Mouse (Mus musculus) stomach, embryonic 14.5 days (tissue): ENCODE measurements around the gene Olfr1387. TPM values are rescaled to one million over a fixed set of nuclear protein-coding genes. Genes with fewer than 3 reads are reported as not detected.
"Not testable (repeated sequence)": the region's sequence is repeated elsewhere in the genome, so short reads cannot be mapped to it uniquely, and the experiment has no call there.

ENCODE experiments used
- ATAC-seq: fragments of 200-750 bp; cut with Nextera tagmentation; 2 replicates; pipeline ENCODE4 v1.8.0; 2017; ENCODE audit warnings: low read depth, moderate TSS enrichment; ENCODE audit not compliant: insufficient number of reproducible peaks, insufficient read depth, low FRiP score
- H3K27ac ChIP-seq: fragments of 300-500 bp; sonication (generic); 2 replicates; pipeline ENCODE4 v1.5.1; 2014; ENCODE audit warnings: mild to moderate bottlenecking, low read length, moderate library complexity, mixed read lengths
- H3K27me3 ChIP-seq: fragments of 300-500 bp; sonication (generic); 2 replicates; pipeline ENCODE4 v1.6.1; 2014; ENCODE audit warnings: low read length, control low read depth, mixed read lengths; ENCODE audit not compliant: control insufficient read depth, insufficient read depth
- H3K36me3 ChIP-seq: fragments of 300-500 bp; sonication (generic); 2 replicates; pipeline ENCODE4 v1.6.1; 2014; ENCODE audit warnings: mild to moderate bottlenecking, control low read depth, low read length, moderate library complexity, mixed read lengths; ENCODE audit not compliant: control insufficient read depth, insufficient read depth
- H3K4me1 ChIP-seq: fragments of 300-500 bp; sonication (generic); 2 replicates; pipeline ENCODE4 v1.6.1; 2014; ENCODE audit warnings: low read length, control low read depth, mixed read lengths; ENCODE audit not compliant: control insufficient read depth, insufficient read depth
- H3K4me2 ChIP-seq: fragments of 300-500 bp; sonication (generic); replicated peaks from 2 replicates; pipeline ENCODE4 v1.6.1; 2014; ENCODE audit warnings: low read depth, low read length, control low read depth
- H3K4me3 ChIP-seq: fragments of 300-500 bp; sonication (generic); 2 replicates; pipeline ENCODE4 v1.5.1; 2014; ENCODE audit warnings: low read depth, low read length, control low read depth
- H3K9ac ChIP-seq: fragments of 300-500 bp; sonication (generic); replicated peaks from 2 replicates; pipeline ENCODE4 v1.6.1; 2014; ENCODE audit warnings: low read depth, mild to moderate bottlenecking, control low read depth, low read length, moderate library complexity, mixed read lengths
- H3K9me3 ChIP-seq: fragments of 300-500 bp; sonication (generic); 2 replicates; pipeline ENCODE4 v1.6.1; 2016; ENCODE audit warnings: low read depth, low read length, control low read depth; ENCODE audit not compliant: control insufficient read depth
- WGBS: fragments of 180-500 bp; shearing (Covaris S2); extraction: QIAGEN DNeasy Blood & Tissue Kit; methylation state at CpG from one replicate; pipeline ENCODE4 v1.1.7; 2014; 5-methylcytosine and 5-hydroxymethylcytosine counted together
- polyA plus RNA-seq: library from polyadenylated mRNA; unstranded; fragments of >200 nt; fragmentation: Nextera tagmentation; extraction: Ambion mirVana; gene quantifications from 2 replicates; pipeline ENCODE4 v1.2.1, GENCODE M21; 2014

The Olfr1387 gene
- polyA plus RNA-seq = not detected in 2 replicates

DNA sequence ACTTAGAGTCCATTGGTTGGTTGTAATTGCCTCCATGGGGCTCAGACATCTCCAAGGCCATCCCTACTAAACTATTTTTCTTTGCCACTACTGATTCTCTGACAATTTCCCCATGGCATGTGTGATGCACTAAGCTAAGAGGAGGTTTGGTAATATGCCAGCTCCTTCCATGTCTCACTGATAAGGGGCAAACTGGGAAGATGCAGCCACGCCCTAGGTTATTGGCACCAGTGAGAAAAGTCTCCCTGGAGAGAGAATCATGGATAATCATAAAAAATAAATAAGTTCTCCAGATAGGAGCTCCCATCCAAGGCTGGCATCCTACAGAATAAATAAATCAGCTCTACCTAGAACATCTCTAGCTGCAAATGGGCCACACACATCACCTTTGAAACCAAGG lies at the start of gene Olfr1387:
Gene Olfr1387, plus strand, starts transcription at position 301 of the 400 bp plus-strand sequence.
- H3K9ac ChIP-seq = no peak within 1 kb of the TSS
- 80% methylated on average over 1 of the region's 1 CpGs for WGBS
- H3K36me3 ChIP-seq = no peaks in the 10 kb centered on the region
- ATAC-seq = no peak
- no peak within 1 kb of the TSS for H3K27ac ChIP-seq
- H3K27me3 ChIP-seq = no peaks in the 10 kb centered on the region
- H3K4me3 ChIP-seq = no peak within 1 kb of the TSS
- H3K9me3 ChIP-seq = no peaks in the 10 kb centered on the region
- H3K4me2 ChIP-seq = no peak within 1 kb of the TSS
- H3K4me1 ChIP-seq = no peaks in the 10 kb centered on the region

DNA sequence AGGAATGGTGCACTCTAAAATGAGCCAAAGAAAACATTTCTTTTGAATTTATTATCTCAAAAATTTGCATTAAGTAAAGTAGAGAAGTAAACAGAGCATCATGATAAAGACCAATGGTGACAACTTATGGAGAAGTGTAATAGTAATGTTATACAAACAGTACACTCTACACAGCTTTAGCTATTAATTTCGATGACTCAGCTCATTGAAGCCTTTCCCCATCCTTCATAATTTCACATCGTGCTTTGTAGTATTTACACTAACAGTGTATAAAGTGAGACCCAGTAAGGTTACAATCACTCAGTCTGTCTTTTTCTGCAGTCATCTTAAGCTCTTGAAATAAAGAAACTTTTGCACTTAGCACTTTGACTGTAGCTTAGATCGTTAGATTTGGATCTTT lies 48.4 kb upstream of the Olfr1387 start:
- no peak overlapping the region for H3K4me2 ChIP-seq
- ATAC-seq = no peak
- WGBS = 65% methylated on average over 3 of the region's 3 CpGs
- H3K4me1 ChIP-seq = no peaks in the 10 kb centered on the region
- no peaks in the 10 kb centered on the region for H3K9me3 ChIP-seq
- H3K27ac ChIP-seq = no peak overlapping the region
- no peak overlapping the region for H3K9ac ChIP-seq
- no peak overlapping the region for H3K4me3 ChIP-seq
- H3K27me3 ChIP-seq = no peaks in the 10 kb centered on the region
- H3K36me3 ChIP-seq = no peaks in the 10 kb centered on the region

DNA sequence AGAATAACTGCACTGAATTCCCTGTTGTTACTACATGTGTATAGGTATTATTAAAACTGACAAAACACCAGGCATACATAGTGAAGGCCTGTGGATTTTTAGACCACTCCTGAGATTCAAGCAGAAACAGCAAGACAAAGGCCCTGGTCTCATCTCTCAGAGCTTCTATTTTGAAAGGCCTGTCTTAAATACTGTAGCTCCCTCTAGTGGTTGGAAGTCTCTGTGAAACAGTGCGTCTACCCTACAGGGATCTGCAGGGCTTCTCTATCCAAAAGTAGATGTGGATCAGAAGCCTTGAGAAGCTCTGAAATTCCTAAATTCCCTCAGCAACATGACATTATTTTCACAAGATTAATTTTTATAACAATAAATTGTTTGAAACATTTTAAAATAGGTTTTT lies 44.6 kb upstream of the Olfr1387 start:
- Histone ChIP-seq H3K27ac (no peak overlapping the region), H3K4me1 (no peaks in the 10 kb centered on the region), H3K4me2 (no peak overlapping the region), H3K27me3 (no peaks in the 10 kb centered on the region), H3K4me3 (no peak overlapping the region), H3K9me3 (no peaks in the 10 kb centered on the region), H3K9ac (no peak overlapping the region), H3K36me3 (no peaks in the 10 kb centered on the region)
- WGBS = 20% methylated on average over 1 of the region's 1 CpGs
- no peak for ATAC-seq

DNA sequence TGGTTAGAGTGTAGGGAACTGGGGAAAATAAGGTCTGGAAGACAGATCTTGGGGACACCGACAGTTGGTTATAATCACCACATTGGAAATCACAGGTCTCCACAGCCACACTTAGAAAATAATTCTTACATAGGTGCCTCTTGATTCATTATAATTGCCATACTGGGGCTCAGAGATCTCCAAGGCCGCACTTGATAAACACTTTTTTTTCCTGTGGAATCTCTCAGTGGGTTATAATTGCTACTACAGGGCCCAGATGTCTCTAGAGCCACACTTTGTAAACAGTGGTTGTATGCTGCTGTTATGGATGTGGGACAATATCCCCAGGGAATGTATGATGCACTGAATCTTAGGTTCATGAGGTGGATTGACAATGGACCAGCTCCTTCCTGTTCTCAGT lies 32.4 kb upstream of the Olfr1387 start, which contains the start of gene Olfr1389:
Gene Olfr1389, plus strand, starts transcription at position 301 of the 400 bp plus-strand sequence.
- Histone ChIP-seq H3K27ac (no peak within 1 kb of the TSS), H3K4me1 (no peaks in the 10 kb centered on the region), H3K4me2 (no peak within 1 kb of the TSS), H3K27me3 (no peaks in the 10 kb centered on the region), H3K4me3 (no peak within 1 kb of the TSS), H3K9ac (no peak within 1 kb of the TSS), H3K36me3 (no peaks in the 10 kb centered on the region), H3K9me3 (no peaks in the 10 kb centered on the region)
- no peak for ATAC-seq
- WGBS = 87% methylated on average over 2 of the region's 2 CpGs

DNA sequence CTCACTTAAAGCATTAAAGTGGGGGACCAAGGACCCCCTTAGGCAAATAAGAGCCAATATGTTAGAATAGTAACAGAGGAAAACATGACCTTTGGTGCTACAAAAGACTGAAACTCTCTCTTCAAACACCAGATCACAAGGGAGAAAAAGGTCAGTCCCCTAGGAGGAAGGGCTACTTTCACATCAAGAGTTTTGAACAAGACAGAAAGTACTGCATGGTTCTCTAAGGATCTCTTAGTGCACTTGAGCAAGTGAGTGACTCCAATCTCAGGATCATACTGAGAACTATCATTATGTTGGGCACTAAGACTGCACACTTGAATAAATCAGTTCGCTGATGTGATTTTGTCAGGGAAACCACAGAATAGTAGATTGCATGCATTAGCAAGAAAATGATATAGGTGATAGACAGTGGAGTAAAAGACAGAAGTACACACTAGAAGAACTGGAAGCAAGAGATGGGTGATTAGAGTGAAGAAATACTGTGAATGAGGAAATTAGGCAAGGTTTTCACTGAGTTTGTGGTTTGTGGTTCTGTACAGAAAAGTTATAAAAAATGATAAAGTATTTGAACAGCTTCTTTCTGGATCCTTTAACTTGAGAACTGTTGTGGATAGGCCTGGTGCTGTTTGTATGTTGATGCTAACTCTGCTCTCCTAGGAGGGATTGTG lies 29.8 kb upstream of the Olfr1387 start:
- ATAC-seq = no peak
- no peak overlapping the region for H3K4me3 ChIP-seq
- H3K9ac ChIP-seq = no peak overlapping the region
- H3K4me2 ChIP-seq = no peak overlapping the region
- no peaks in the 10 kb centered on the region for H3K9me3 ChIP-seq
- no peaks in the 10 kb centered on the region for H3K36me3 ChIP-seq
- 83% methylated on average over 1 of the region's 1 CpGs for WGBS
- H3K4me1 ChIP-seq = no peaks in the 10 kb centered on the region
- H3K27ac ChIP-seq = no peak overlapping the region
- no peaks in the 10 kb centered on the region for H3K27me3 ChIP-seq

DNA sequence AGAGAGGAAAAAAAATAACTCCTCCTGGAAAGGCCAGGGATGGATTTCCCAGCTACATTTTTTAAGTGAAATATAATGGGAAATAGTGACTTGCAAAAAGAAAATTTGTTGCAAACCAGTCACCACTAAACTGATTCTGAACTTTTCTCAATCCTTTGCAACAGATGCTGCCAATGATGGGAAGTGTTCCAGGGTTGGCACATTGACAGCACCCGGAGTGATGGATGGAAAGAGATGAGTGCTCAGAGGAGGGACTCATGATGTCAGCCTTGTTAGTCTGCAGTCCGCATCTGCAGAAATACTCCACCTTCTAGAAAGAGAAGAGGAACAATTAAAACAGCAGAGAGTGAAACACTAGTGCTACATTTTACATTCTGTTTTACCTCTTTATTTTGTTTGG lies 25.5 kb upstream of the Olfr1387 start:
- no peak for ATAC-seq
- no peak overlapping the region for H3K9ac ChIP-seq
- no peaks in the 10 kb centered on the region for H3K27me3 ChIP-seq
- H3K4me1 ChIP-seq = no peaks in the 10 kb centered on the region
- H3K4me3 ChIP-seq = no peak overlapping the region
- H3K36me3 ChIP-seq = no peaks in the 10 kb centered on the region
- no peaks in the 10 kb centered on the region for H3K9me3 ChIP-seq
- H3K4me2 ChIP-seq = no peak overlapping the region
- 87% methylated on average over 2 of the region's 2 CpGs for WGBS
- no peak overlapping the region for H3K27ac ChIP-seq

DNA sequence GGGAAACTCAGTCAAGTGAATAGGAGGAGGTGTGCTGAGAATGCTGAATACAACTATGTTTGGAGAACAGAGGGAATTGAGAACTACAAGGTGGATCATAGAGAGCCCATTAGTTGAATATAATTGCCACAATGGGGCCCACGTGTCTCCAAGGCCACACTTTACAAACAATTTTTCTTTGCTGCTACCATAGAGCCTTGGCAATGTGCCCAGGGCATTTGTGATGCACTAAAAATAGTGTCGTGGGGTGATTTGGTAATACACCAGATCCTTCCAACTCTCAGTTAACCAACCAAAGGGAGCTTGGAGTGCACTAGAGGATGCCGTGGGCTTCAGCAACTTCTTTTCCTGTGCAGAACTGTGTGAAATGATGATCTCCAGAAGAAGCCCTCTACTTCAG lies 18.7 kb upstream of the Olfr1387 start, which contains the start of gene Olfr1388:
Gene Olfr1388, plus strand, starts transcription at position 214 of the 400 bp plus-strand sequence.
- H3K27me3 ChIP-seq = no peaks in the 10 kb centered on the region
- no peak within 1 kb of the TSS for H3K4me2 ChIP-seq
- no peak within 1 kb of the TSS for H3K9ac ChIP-seq
- no peak within 1 kb of the TSS for H3K27ac ChIP-seq
- H3K36me3 ChIP-seq = no peaks in the 10 kb centered on the region
- WGBS = 58% methylated on average over 3 of the region's 3 CpGs
- no peak within 1 kb of the TSS for H3K4me3 ChIP-seq
- ATAC-seq = no peak
- no peaks in the 10 kb centered on the region for H3K4me1 ChIP-seq
- H3K9me3 ChIP-seq = no peaks in the 10 kb centered on the region

DNA sequence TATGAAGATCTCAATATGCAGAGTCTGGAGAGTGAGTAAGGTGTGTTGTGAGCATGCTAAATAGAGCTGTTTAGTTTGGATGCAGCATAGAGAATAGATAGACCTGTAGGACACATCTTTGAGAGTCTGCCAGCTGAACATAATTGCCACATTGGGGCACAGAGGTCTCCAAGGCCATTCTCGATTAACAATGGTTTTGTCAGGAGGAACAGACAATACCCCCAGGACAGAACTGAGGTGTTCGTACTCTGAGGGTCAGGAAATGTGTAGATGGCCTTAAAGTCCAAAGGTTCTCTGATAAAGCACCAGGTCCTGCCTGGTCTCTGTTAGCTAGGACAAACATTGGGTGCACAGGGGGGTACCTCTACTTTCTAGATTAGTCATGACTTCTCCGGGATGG lies 9.6 kb downstream of the Olfr1387 start, which contains the start of gene Olfr1386:
Gene Olfr1386, plus strand, starts transcription at position 301 of the 400 bp plus-strand sequence.
- not testable (repeated sequence) for H3K4me2 ChIP-seq, H3K4me1 ChIP-seq, H3K36me3 ChIP-seq, H3K4me3 ChIP-seq, H3K9me3 ChIP-seq, H3K27ac ChIP-seq, H3K9ac ChIP-seq, ATAC-seq, H3K27me3 ChIP-seq
- WGBS = 83% methylated on average over 3 of the region's 3 CpGs

DNA sequence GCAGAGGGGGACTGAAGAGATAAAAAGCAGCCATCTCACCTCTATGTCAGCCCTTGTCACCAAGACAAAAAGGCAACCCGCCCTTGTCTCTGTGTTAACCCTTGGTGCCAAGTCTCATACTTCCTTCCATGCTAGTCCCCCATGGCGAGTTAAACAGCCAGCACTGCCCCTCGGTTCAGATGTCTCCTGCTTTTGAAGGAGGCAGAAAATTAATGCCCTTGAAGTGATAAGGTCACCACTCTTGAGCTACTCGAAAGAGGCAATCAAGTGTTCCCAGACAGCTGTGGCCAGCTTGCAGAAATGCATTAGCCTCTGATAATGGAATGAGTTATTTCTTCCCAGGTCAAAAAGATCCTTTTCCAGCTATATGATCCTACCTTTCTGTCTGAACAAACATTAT lies 30.8 kb downstream of the Olfr1387 start:
- Histone ChIP-seq H3K9me3 (no peaks in the 10 kb centered on the region), H3K4me2 (no peak overlapping the region), H3K4me1 (no peaks in the 10 kb centered on the region), H3K4me3 (no peak overlapping the region), H3K27ac (no peak overlapping the region), H3K27me3 (no peaks in the 10 kb centered on the region), H3K9ac (no peak overlapping the region), H3K36me3 (no peaks in the 10 kb centered on the region)
- WGBS = 26% methylated on average over 4 of the region's 4 CpGs
- no peak for ATAC-seq
